Mouse (Mus musculus): ENCODE measurements at regions not wholly inside any gene's neighbourhood (a gene's known extent, or its start where the extent isn't known, plus 50 kb on each side); places are given as distances from the start of the nearest gene placed in this dataset.

DNA sequence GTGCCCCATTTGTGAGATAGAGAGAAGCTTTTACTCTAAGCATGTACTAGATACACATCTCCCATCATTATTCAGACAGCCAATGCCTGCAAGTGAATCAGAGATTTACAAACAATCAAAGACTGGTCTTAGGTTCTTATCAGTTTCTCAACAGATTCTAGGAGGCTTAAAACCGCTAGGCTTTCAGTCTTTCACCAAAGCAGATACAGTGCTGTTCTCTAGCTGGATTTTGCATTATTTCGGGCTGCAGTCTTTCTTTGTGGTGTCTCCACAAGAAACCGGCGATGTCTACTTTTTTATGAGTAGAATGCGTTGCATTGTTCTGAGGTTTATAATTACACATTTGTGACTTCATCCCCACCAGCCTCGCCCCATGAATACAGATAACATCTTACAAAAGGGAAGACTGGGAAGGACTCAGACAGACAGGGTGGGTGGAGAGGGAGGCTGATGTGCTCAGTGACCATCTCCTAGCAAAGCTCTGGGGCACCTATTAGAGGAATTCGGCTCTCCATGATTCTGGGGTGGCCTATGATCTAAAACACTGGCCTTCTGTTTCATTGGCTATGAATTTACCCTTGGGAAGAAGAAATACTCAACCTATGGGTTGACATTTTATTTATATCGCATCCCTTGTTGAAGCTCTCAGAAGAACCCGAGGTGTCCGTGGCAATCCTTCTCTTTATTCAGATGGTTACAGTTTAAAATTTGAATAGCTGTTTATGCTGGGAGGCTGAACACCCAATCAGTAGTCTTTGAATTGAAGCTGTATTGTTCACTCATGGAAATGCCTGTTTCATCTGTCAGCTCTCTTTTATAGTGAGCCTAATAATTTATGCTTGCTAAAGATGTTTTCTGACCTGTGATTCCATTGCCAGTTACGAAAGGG is 343.8 kb downstream of the Tmem161b start:
- DNase-seq, result peak; percentile 17

DNA sequence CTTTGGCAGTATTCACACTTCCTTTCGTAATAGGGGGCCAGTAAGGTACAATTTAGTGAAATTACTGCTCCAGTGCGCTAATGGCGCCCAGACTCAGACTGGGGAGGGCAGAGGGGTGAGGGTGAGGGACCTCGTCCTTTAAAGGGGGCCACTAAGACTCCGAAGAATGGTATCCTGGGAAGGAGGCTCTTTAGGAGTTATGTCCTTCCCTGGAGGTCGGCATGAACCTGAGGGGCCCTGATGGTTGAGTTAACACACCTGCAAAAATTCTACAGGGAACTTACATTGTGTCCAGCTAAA is 344.4 kb downstream of the Tmem161b start:
- peak; percentile 4 for DNase-seq

DNA sequence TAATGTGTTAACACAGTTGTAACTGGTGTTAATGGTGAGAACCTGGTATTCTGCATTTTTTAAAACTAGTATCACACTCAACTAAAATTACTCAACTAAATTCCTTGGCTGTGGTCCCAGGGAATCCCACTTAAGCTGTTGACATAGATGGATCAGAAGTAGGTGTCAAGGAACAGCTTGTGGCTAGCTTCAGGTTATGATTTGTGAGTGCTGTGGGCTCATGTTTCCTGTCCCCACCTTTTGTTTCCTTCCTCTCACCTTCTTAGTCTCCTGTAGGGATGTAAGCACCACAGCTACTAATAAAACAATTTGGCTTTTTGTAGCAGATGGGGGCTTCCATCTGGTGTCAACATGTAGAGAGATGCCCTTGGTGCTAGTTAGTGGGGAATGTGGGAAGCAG is 347.3 kb downstream of the Tmem161b start:
- no peak for DNase-seq

DNA sequence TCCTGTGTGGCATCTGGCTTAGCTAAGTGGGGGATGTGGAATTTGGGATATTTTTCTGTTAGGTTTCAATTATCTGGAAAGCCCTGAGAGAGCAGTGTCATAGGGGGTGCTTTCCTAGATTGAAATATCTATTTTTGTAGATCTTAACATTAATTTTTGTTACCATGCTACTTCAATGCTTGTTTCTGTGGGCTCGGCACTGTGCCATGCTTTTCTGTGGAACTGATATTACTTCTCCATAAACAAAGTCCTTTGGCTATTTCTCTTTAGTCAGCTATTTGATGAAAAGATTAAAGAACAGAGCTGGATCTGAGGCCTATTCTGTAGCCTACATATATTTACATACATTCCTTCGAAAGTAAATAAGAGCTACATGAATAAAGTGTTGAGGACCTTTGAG is 348.1 kb downstream of the Tmem161b start:
- peak; percentile 22 for DNase-seq

DNA sequence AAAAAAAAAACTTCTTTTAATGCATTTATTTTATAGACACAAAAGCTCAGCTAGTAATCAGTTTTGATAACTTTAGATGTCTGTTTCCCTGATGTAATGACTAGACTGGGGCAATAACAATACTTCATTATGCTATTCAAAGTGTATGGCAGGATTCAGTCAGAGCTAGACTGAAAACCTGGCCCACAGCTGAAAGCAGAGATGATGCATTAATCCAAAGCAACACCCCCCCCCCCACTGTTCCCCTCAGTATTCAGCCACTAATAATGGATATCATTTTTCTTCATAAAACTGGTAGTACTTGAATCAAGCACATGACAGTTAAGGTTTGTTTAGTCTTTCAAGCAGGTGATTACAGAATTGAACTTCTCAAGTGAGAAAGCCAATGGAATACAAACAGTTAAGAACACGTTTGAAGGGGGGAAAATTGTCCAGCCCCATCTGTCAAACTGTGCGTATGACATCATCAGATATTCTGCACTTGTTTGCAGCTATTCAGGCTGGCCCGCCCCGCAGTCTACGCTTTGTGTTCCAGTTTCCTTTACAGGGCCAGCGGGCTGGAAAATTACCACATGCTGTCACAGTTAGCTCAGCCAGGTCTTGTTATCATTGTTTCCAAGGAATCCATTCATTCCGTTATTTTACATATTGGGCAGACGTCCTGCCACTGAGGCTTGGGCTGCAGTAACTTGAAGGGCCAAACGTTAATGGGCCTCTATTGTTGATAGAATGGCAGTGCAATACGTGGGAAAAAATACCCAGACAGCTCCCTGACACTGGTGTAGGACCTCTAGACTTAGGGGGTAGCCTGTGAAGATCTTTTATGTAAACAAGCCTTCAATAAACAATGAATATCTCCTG is 349.1 kb downstream of the Tmem161b start:
- peak; percentile 51 for DNase-seq

DNA sequence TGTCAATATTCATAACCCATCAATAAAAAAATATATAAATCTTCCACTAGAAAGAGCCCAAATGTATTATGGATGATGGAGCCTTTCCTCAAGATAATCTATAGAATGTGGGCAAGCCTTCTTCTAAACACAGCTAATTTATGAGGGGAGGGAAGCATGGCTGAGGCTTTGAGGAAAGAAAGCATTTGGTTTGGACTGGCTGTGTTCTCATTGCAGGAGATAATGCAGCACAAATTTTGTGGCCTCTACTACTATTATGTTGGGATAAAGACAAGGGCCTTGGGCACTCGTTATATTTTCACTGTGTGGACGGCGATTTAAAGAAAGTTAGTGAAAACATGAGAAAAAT is 349.7 kb downstream of the Tmem161b start:
- DNase-seq, result no peak

DNA sequence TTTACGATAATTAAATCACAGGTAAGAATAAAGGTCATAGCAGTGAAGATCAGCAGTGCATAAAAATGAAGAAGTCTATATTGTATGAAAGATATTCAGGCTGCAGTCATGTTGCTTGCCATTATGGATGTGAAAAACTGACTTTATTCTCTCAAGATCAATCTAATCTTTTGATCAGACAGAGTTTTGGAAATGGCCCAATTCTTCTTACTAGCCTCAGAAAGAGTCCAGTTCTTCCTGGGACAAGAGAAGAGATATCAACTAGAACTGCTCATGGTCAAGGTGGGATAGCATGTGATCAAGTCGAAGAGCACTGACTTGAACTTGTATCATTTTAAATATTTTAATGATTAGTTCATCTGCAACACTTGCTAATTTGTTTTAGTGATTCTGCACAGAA is 350.1 kb downstream of the Tmem161b start:
- no peak for DNase-seq

DNA sequence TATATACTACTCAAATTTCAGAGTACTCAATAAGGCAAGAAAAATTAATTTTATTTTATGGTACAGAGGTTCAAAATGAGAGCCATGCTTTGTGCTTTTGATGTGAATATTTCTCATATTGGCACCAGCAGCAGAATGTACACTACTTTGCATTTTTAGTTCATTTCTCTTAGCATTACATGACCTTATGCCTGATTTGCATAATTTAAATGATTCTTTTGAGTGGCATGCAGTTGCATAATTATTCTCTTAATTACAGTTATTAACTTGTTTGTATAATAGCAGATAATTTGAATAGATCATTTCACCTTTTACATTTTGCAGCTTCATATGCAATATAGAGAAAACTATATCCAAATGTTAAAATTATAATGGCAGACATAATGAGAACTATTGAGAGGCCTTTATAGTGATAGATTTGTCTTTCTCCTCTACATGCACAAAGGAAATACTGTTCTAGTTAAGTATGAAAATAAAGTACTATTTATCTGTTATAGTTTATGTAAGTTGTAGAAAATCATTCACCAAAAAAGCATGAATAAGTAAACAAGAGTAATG is 374.6 kb downstream of the Tmem161b start:
- no peak for DNase-seq

DNA sequence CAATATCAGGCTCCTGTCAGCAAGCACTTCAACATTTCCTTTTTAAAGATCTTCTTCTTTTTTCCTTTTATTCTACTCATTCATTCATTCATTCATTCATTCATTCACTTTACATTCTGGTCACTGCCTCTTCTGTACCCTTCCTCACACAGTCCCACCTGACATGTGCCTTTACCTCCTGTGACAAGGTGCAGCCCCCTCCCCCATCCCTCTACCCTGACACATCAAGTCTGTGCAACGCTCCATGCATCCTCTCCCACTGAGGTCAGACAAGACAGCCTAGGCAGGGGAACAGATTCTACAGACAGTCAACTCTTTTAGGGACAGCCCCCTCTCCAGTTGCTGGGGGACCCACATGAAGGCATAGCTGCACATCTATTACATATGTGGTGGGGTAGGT is 380.5 kb downstream of the Tmem161b start:
- no peak for DNase-seq

DNA sequence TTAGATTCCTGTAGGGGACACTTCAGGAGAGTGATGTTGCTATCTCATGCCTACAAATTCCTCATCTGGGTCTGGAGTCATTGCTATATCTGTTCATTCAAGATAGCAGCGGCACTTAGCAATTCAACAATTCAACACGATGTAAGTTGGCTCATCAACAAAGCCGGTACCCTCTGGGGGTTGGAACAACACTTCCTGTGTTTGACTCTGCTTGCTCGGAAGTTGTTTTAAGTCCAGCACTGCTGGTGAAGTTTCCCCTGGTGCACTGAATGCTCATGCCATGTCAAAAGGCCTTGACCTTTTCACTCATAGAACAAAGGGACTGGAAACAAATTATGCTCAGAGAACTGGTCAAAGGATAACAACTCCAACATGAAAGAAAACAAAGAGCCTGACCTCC is 390.4 kb downstream of the Tmem161b start:
- no peak for DNase-seq

DNA sequence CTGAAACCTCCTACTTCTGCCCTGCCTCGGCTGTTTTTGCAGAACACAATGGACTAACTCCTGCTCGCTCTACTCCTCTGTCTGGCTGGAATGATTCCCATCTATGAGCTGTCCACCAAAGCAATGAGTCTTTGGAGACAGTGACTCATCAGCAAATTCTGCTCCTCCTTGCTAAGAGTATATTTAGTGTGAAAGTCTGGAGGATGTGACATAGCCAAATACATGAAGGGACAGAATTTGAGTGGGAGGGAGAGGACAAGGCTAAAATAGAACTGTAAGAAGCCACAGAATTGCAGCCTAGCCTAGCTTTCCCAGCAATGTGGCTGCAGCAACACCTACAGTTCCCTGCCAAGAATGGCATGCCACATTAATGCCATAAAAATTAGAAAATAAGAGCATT is 390.9 kb downstream of the Tmem161b start:
- no peak for DNase-seq

DNA sequence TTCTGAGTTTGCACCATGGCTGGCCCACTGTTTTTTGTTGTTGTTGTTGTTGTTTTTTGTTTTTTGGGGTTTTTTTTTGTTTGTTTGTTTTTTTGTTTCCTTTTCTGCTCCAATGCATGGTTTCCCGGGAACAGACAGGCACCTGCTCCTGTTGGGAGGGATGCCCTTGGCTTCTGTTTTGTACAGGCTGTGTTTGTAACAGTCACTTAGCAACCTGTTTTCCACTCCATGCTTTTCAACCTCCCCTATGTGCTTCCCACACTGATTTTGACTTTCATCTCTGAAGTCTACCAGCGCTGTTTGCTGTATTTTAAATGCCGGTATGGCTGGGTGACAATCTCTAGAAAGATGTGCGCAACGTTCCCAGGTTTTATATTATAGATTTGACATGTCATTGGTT is 402.6 kb downstream of the Tmem161b start:
- no peak for DNase-seq

DNA sequence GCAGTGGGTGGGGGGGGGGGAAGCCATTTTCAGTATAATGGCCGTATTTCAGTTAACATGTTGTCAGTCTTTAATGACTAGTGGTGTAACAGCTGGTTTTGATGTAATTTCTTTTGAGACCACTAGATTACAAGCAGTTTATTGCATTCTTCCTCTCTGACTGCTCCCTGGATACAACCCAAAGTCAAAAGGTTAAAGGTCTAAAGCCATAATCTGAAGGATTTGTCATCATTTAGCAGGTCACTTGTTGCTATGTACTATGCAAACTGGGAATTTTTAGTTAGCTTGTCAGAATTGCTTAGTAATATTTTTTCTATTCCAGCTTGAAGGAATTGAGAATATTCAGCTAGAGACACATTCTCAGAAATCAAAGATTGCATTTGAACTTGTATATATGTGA is 403.4 kb downstream of the Tmem161b start:
- no peak for DNase-seq

DNA sequence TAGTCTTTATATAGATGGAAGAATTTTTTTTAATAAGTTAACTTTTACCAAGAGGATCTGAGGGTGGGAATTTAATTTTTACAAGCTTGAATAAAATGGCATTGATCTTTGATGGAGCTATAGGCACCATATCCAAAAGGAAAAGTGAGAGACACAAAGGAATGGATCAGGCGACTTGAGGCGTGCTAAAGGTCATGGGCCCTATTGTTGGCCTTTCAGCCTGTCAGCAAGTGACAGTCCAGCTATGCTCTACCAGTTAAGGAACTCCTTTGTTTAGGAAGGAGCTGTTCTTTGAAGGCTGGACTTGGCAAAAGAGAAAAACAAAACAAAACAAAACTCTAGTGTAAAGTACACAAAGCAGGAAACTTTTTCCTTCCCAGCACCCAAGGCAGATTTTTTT is 403.8 kb downstream of the Tmem161b start:
- no peak for DNase-seq

DNA sequence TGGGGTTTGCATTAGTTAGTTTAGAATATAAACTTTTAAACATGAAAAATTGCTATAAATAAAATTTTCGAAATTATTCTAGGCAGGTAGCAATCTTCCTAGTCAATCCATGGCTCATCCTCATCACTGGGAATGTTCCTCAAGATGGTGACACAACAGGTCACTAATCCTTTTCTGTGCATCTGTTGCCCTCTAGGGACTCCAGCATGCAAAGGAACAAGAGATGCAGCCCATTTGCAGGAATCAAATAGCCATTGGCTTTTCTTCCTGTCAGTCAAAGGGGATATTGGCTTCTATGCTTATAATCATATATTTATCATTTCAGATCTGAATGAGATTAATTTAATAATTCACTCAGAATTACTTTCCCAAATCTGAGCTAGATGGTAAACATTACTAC is 404.3 kb downstream of the Tmem161b start:
- no peak for DNase-seq

DNA sequence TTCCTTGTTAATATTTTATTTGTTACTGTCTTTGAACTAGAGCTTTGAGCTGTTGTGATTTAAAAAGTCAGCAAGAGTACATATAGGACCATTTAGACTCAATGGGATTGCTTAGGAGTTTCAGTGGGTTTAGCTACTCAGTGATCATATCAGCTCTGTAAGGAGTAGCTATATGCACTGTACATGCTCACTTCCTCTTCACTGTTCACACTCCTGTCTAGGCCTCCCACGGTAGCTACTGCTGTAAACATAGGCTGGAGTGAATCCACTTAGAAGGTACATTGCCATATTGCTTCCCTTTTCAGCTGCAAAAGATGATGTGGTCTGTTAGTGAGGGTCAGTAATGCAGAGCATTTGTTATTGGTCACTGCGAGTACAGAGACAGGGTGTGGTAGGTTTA is 408.6 kb downstream of the Tmem161b start:
- DNase-seq, result no peak

DNA sequence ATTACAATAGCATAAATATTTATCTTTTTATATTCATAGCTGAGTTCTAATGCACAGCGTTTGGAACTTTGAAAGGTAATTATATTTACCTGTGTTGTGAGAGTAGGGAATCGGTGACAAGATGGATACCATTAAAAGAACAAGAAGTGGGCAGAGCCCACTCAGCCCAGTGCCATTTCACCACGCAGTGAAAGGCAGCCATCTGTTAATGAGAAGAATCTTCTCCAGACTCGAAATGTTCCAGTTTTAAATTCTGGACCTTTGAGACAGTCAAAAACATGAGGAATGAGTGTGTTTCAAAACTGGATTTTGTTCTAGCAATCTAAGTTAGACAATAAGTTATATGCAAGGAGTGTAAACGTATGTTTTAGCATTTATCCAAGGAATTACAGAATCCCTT is 410.4 kb downstream of the Tmem161b start:
- no peak for DNase-seq

DNA sequence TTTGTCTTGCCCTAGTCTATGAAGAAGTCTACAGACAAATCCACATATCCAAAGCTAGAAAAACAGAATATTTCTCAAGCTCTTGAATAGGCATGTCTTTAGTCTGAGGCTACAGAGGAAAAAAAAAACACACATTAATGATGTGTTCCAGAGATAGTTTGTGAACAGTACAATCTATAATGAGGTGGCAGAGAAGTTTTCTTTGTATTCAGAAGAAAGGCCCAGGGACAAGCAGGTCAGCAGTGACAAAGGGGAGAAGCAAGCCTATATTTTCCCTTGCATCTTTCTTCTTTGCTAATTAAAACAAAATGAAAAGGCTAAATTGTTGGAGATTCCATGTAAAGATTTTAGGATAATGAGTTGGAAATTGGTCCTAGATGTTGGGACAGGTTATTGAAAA is 414.7 kb downstream of the Tmem161b start:
- no peak for DNase-seq

DNA sequence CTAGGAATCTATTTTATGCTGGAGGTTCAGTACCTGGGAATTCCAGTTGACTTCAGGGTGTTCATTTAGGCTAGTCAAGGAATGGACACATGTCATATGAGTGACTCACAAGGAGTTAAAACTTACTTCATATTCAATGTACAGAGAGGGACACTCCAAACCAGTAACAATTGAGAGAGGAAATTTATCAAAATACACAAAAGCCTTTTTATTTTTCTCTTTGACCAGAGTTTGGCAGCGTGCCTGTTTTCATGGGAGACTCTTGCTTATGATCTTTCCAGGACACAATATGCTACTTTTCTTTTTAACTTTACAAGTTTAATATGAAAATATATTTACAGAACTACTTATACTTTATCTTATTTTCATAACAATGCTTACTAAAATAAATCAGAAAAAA is 415.5 kb downstream of the Tmem161b start:
- peak; percentile 23 for DNase-seq

DNA sequence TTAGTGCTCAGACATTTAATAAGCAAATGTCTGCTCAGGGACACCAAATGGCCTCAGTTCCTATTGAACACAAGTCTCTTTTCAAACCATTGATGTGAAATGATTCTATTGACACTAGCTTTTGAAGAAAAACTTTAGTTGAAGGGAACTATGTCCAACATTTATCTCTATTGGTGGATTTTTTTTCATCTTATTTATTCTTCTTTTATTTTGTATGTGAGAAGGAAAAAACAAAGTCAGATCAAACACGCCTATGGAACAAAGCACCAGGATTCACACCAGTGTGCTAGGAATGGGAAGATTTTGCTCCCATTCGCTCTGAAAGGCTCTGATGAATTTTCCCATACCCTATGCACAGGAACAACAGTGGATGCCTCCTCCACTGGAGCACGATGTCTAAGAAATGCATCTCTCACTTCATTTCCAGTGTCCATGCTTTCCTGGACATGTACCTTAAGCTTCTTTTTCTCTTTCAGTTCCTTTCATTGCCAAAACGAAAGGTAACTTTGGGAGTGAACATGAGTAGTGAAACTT is 416.4 kb downstream of the Tmem161b start:
- no peak for DNase-seq

DNA sequence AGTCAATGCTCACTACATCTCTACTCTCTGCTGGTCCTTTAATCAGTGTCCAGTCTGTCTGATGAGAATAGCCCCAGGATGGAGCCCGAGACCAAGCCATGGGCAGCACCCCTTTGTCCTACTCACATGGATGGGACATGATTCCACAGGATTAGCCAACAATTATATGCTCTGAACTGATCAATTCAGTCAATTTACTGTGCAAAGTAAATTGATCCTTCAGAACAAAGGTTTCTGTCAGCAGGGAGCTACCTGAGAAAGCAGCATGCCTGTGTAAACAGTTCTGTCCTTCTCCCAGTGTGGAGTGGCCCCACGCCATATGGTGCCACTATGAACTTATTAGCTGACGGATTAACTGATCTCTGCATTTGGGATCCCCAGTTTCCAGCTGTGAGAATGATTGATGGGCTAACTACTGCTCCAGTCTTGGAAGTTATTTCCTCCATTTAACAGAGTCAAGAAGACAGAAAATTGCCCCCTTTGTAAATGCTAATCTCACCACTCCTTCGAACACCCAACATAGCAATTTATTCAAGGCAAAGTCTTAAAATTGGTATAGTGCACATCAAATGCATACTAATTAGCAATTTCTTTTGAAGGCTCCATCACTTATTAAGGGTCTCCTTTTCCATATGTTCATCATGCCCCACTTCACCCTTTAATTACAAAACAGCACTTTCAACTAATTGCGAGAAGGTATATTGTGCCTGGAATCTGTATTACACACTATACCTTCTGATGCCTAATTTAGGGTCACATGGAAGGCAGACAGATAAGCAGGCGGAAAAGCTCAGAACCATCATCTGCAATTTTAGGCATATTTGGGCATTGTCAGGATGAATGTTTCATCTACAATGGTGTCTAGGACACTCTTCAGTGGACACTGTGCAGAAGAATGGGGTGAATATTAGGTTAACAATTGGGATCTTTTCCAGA is 417.3 kb downstream of the Tmem161b start:
- DNase-seq, result no peak

DNA sequence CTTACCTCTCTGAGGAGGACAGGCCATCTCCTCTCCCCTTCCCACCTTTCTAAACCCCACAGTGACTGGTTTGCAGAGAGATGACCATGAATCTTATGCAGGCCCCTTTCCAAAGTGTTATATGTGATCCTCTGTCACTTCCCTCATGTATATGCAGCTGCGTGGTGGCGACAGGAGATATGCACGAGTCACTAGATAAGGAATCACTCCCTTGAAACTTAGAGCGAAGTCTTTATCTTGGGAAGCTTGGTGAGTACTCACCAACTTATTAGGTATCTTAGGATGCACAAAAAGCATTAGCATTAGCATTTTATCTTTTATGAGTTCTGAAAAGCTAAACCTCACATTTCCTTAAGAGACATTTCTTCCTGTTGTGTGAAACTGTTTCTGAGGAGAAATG is 421.9 kb downstream of the Tmem161b start:
- no peak for DNase-seq

DNA sequence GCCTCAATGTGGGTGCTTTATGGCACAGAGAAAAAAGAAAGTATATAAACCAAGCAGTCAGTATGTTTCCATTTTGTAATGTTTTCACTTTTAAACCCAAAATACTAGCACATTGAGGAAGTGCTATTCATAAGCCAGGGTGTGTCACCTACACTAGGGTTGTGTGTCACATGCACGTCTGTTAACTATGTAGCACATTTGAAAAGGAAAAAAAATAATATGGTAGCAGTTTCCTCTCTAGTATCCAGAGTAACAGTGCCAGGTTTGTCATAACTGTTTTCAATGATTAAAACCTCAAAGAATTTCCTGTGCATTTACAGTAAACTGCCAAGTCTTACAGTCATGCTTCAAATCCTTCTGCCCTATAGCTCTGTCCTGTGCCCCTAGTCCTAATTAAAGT is 424.8 kb downstream of the Tmem161b start:
- no peak for DNase-seq

Measured in right cerebral cortex, postnatal 4 days (tissue).